Mouse (Mus musculus): Measurements from ENCODE around the gene Iqcf5. TPM values are rescaled to one million over a fixed set of nuclear protein-coding genes. Genes with fewer than 3 reads are reported as not detected.

The Iqcf5 gene
- polyA plus RNA-seq (2017; shearing (Covaris generic)), result not detected

GRCm38 (mm10) chr9:106514273-106514672 lies at the start of gene Iqcf5:
Iqcf5 (plus strand) TSS chr9:106514573.

DNA sequence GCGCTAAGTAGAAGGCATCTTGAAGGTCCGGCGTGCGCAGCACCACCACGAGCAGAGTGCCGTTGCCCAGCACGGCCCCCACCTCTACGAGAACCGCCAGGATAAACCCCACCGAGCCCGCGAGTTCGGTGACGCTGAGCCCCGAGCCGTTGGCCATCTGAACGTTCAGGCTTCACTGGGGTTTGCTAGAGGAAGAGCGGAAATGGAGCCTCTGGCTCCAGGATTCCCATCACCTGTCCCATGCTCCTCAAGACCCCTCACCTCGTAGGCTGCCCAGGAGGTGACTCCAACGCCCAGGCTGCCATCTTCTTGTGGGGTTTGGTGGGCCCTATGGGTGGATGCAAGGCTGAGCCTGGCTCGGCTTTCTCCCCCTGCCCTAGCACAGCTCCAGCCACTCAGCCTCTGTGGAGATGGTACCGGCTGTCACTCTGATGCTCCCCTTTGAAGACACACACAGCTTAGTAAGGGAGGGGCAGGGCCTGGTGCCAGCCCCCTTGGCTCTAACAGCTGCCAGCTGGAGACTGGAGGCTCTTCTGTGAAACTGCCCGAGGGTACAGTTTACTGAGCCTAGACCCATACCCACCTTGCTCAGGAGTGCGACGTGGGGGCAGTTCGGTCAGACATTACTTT lies 48.7 kb upstream of the Iqcf5 start, which contains the start of gene Gpr62:
Gene Gpr62 (minus strand): TSS at position 368 of the 630 bp plus-strand sequence.

GRCm38 (mm10) chr9:106475663-106476001 lies 38.7 kb upstream of the Iqcf5 start, which contains the start of gene Rrp9:
Rrp9 (plus strand) TSS chr9:106475963.

DNA sequence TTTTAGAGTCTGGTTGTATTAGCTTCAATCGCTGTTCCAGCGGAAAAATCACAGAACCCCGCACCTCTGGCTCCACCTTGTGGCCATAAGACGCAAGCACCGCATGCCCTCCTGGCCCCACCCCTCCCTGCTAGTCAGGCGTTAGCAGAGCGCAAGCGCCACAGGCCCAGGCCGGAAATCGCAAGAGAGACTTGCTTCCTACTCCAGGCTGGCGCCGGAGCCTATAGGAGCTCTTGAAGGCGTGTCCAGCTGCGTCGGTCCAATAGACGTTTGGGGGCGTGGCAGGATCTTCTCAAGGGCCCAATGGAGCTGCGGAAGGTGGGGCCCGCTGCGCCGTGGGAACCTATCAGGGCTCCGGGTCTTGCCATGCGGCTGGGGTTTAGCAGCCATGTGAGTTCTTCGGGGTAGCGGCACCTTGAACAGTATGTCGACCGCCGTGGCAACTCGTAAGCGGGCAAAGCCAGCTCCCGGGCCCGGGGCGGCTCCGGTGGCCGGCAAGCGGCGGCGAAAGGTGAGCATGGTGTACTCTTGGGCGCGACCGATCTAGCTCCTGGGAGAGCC lies 37.4 kb upstream of the Iqcf5 start, which contains the start of gene Parp3:
Gene Parp3 (minus strand): TSS at position 26 of the 561 bp plus-strand sequence.

DNA sequence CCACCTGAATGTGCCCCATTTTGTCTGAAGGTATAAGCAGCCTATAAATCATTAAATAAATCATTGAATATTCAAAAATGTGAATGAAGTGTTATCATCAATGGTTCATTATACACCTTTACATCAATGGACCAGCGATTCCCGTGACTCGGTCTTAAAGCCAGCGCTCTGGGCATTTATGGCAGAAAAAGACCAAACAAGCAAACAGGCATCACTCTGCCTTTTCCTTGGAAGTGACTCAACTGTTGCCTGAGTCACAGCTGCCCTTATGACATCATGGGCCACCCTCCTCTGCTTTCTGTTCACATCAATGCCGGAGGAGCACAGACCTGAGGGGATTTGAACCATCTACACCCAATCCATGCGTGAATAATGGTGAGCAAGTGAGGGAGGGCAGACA lies 14.7 kb upstream of the Iqcf5 start, which contains the start of gene Iqcf1:
Gene Iqcf1 (plus strand): TSS at position 301 of the 400 bp plus-strand sequence.

GRCm38 (mm10) chr9:106561531-106561930 lies 47.2 kb downstream of the Iqcf5 start, which contains the start of gene Iqcf3:
Iqcf3 (minus strand) TSS chr9:106561631.

Other genes with a start within 250 kb of the Iqcf5 start
- gene Poc1a, start 233.5 kb upstream of the Iqcf5 start, polyA plus RNA-seq (2017; shearing (Covaris generic)), result 1 to 10 TPM; 2.4 to 3.4 TPM
- 10 to 100 TPM; 59.8 to 74.2 TPM for gene Dusp7, start 145.9 kb upstream of the Iqcf5 start, polyA plus RNA-seq (2017; shearing (Covaris generic))
- 100 to 1,000 TPM; 529 to 539 TPM for gene Rpl29, start 85.1 kb upstream of the Iqcf5 start, polyA plus RNA-seq (2017; shearing (Covaris generic))
- 10 to 100 TPM; 19.1 to 22.0 TPM for gene Acy1, start 76.3 kb upstream of the Iqcf5 start, polyA plus RNA-seq (2017; shearing (Covaris generic))
- gene Abhd14b, start 67.1 kb upstream of the Iqcf5 start, polyA plus RNA-seq (2017; shearing (Covaris generic)), result 10 to 100 TPM; 13.0 to 14.9 TPM
- 10 to 100 TPM; 14.4 to 16.0 TPM for gene Abhd14a, start 66.9 kb upstream of the Iqcf5 start, polyA plus RNA-seq (2017; shearing (Covaris generic))
- gene Pcbp4, start 61.3 kb upstream of the Iqcf5 start, polyA plus RNA-seq (2017; shearing (Covaris generic)), result 10 to 100 TPM; 12.2 to 13.9 TPM
- under 1 TPM in 1 of 2 experiments, not detected in 1; 0.27 TPM for gene Gpr62, start 48.6 kb upstream of the Iqcf5 start, polyA plus RNA-seq (2017; shearing (Covaris generic))
- 10 to 100 TPM; 73.0 to 97.0 TPM for gene Rrp9, start 38.6 kb upstream of the Iqcf5 start, polyA plus RNA-seq (2017; shearing (Covaris generic))
- 10 to 100 TPM; 63.2 to 77.1 TPM for gene Parp3, start 37.6 kb upstream of the Iqcf5 start, polyA plus RNA-seq (2017; shearing (Covaris generic))
- gene Iqcf1, start 14.6 kb upstream of the Iqcf5 start, polyA plus RNA-seq (2017; shearing (Covaris generic)), result not detected
- gene Iqcf3, start 47.1 kb downstream of the Iqcf5 start, polyA plus RNA-seq (2017; shearing (Covaris generic)), result 1 to 10 TPM in 1 of 2 experiments, not detected in 1; 2.9 TPM
- not detected for gene Iqcf4, start 56.4 kb downstream of the Iqcf5 start, polyA plus RNA-seq (2017; shearing (Covaris generic))
- gene Iqcf6, start 112.0 kb downstream of the Iqcf5 start, polyA plus RNA-seq (2017; shearing (Covaris generic)), result not detected
- 1 to 10 TPM in 1 of 2 experiments, under 1 TPM in 1; 0.27 to 1.1 TPM for gene Grm2, start 141.5 kb downstream of the Iqcf5 start, polyA plus RNA-seq (2017; shearing (Covaris generic))
- 10 to 100 TPM; 65.1 to 79.3 TPM for gene Tex264, start 171.4 kb downstream of the Iqcf5 start, polyA plus RNA-seq (2017; shearing (Covaris generic))